8 mouse cellular contexts compared by ENCODE assay signal in genomic region chr4:133094936-133095733, GRCm38 (mm10). TPM values are rescaled to one million over a fixed set of nuclear protein-coding genes. Genes with fewer than 3 reads are reported as not detected.
DNase-seq lines count a peak whose midpoint lies in the region; ATAC-seq lines count a peak whose summit lies in the region.

No protein-coding gene starts in this region.

- H3K27ac ChIP-seq in liver, embryonic 16.5 days (ENCODE audit: low read length): 0 out of 2 replicates have a peak overlapping the region, but pooled peaks have one; percentile 8

- H3K4me3 ChIP-seq in liver, embryonic 16.5 days (ENCODE audit: low read depth, low read length): no peak overlapping the region

- peak; percentile 54 for ATAC-seq in liver, embryonic 16.5 days (ENCODE audit: low read depth)

- DNase-seq in B cell, adult 2 months: peak; percentile 42 to 45
- DNase-seq in adrenal gland, adult 18-20 months (ENCODE audit: low spot score in 2 of 2): peak; percentile 75 to 78
- DNase-seq in embryo, embryonic 11 days: peak; percentile 83
- peak; percentile 74 to 80 for DNase-seq in heart, adult 9 months (ENCODE audit: low spot score in 2 of 2)
- DNase-seq in kidney, adult 18-20 months: peak; percentile 89
- peak; percentile 81 for DNase-seq in neural tube, embryonic 10.5 days (ENCODE audit: extremely low spot score, low spot score)
- DNase-seq in thymus, postnatal 10 days (ENCODE audit: low spot score in 2 of 2): peak; percentile 74 to 79

- H3K9ac ChIP-seq in liver, embryonic 16.5 days (ENCODE audit: low read depth, low read length): no peak overlapping the region

- no peaks in the 10 kb centered on the region for H3K36me3 ChIP-seq in liver, embryonic 16.5 days (ENCODE audit: control insufficient read depth, insufficient read depth)

- no peaks in the 10 kb centered on the region for H3K9me3 ChIP-seq in liver, embryonic 16.5 days (replicated peaks; ENCODE audit: control insufficient read depth, low read length)

- peaks cover 37% of the 10 kb centered on the region for H3K4me1 ChIP-seq in liver, embryonic 16.5 days (ENCODE audit: control insufficient read depth, low read depth, low read length)

- WGBS in liver, embryonic 16.5 days (ENCODE audit: insufficient replicate concordance): 50% methylated on average over 16 of the region's 16 CpGs

- H3K27me3 ChIP-seq in liver, embryonic 16.5 days (ENCODE audit: control insufficient read depth, insufficient read depth, low read depth, low read length): peaks cover 37% of the 10 kb centered on the region

- H3K4me2 ChIP-seq in liver, embryonic 16.5 days (ENCODE audit: low read depth, low read length): peak overlapping the region; percentile 7; the same call in 1 of the 2 replicates

RNA-seq across cellular contexts. Expression of gene Wasf2, which starts 35.2 kb away (rescaled TPM):
- 100 to 1,000 TPM in 1 of 2 experiments, 10 to 100 TPM in 1; 97.5 to 102 TPM for total RNA-seq in adrenal gland, adult 18-20 months (2021)
- 41.4 and 42.7 TPM in 2 replicates for polyA plus RNA-seq in liver, embryonic 16.5 days (2015; fragmentation: Nextera tagmentation; extraction: Ambion mirVana)
